In the genomic region with DNA sequence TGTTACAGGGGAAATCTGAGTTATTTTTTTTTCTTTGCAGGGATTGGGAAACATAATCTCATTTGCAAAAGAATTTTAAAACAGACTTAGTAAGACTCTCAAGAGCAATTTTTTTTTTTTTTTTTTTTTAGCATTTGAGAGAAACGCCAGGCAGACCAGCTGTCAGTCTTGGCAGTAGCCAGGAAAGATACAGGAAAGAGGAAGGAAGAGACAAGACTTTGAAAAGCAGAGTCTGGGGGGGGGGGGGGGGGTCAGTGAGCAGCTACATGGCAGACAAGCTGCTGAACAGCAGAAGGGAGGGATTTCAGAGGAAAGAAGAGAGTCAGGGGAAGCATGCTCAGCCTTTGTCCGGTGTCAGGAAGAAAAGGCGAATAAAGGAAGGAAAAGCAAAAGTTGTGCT, we compare ENCODE assay signal across 14 mouse cellular contexts.
DNase-seq lines count a peak whose midpoint lies in the region; ATAC-seq and TF ChIP-seq lines count a peak whose summit lies in the region.
"Had no signal": no experiment of that assay in that cellular context is flagged by ENCODE, and none has a peak within 500 bp of the region (broad histone marks: within the 10 kb centered on the region; RNA-seq: fewer than 3 reads in every experiment).

No protein-coding gene starts in this region.

- 29% methylated on average over 3 of the region's 3 CpGs for WGBS in forebrain, embryonic 15.5 days
- 34% methylated on average over 3 of the region's 3 CpGs for whole genome bisulfite sequencing in forebrain, embryonic 11.5 days
- 19% methylated on average over 3 of the region's 3 CpGs for WGBS in lung, embryonic 16.5 days

- H3K4me2 ChIP-seq in forebrain, embryonic 15.5 days (replicated peaks), result no peak overlapping the region
- no peak overlapping the region for H3K4me2 ChIP-seq in forebrain, embryonic 11.5 days (ENCODE audit: low read depth, low read length, severe bottlenecking)
- H3K4me2 ChIP-seq in lung, embryonic 16.5 days (ENCODE audit: low read depth, low read length), result peak overlapping the region; percentile 8; the same call in 1 of the 2 replicates
- H3K4me2 ChIP-seq: midbrain, embryonic 15.5 days had no signal

- H3K27ac ChIP-seq in forebrain, embryonic 15.5 days (replicated peaks), result peak overlapping the region; percentile 56; the same call in 1 of the 2 replicates
- H3K27ac ChIP-seq in forebrain, embryonic 11.5 days (ENCODE audit: low read depth, low read length), result no peak overlapping the region
- H3K27ac ChIP-seq in lung, embryonic 16.5 days (ENCODE audit: low read length), result no peak overlapping the region; the same call in 1 of the 2 replicates
- H3K27ac ChIP-seq in gastrocnemius, adult 2 months, result no peak overlapping the region
- H3K27ac ChIP-seq: hindbrain, postnatal 0 days; kidney, postnatal 0 days; midbrain, embryonic 15.5 days had no signal

- no peak for TF ChIP-seq CTCF in gastrocnemius, adult 2 months (IDR thresholded peaks at IDR 0.05)

- no peak overlapping the region for H3K4me3 ChIP-seq in forebrain, embryonic 15.5 days
- no peak overlapping the region for H3K4me3 ChIP-seq in forebrain, embryonic 11.5 days (ENCODE audit: low read depth, low read length)
- no peak overlapping the region for H3K4me3 ChIP-seq in lung, embryonic 16.5 days (ENCODE audit: low read length)
- no peak overlapping the region for H3K4me3 ChIP-seq in gastrocnemius, adult 2 months
- H3K4me3 ChIP-seq: midbrain, embryonic 15.5 days had no signal

- H3K36me3 ChIP-seq in forebrain, embryonic 15.5 days, result no peaks in the 10 kb centered on the region
- H3K36me3 ChIP-seq in forebrain, embryonic 11.5 days (ENCODE audit: control insufficient read depth, insufficient read depth, low read length), result no peaks in the 10 kb centered on the region
- H3K36me3 ChIP-seq in lung, embryonic 16.5 days (ENCODE audit: control insufficient read depth, insufficient read depth, low read length), result no peaks in the 10 kb centered on the region
- H3K36me3 ChIP-seq: midbrain, embryonic 15.5 days had no signal

- peaks cover 6% of the 10 kb centered on the region; the same call in 1 of the 2 replicates for H3K4me1 ChIP-seq in forebrain, embryonic 15.5 days
- H3K4me1 ChIP-seq in forebrain, embryonic 11.5 days (replicated peaks; ENCODE audit: control insufficient read depth, insufficient read depth, low read length), result no peaks in the 10 kb centered on the region
- H3K4me1 ChIP-seq in lung, embryonic 16.5 days (replicated peaks; ENCODE audit: control insufficient read depth, insufficient read depth, low read length), result peaks cover 3% of the 10 kb centered on the region; the same call in 1 of the 2 replicates

- no peaks in the 10 kb centered on the region for H3K27me3 ChIP-seq in forebrain, embryonic 15.5 days
- H3K27me3 ChIP-seq in forebrain, embryonic 11.5 days (ENCODE audit: control insufficient read depth, insufficient read depth, low read length), result no peaks in the 10 kb centered on the region
- H3K27me3 ChIP-seq in lung, embryonic 16.5 days (ENCODE audit: control insufficient read depth, insufficient read depth, low read depth, low read length), result no peaks in the 10 kb centered on the region
- H3K27me3 ChIP-seq: midbrain, embryonic 15.5 days had no signal

- peak; percentile 57; the same call in 1 of the 2 replicates for ATAC-seq in forebrain, embryonic 15.5 days (replicated peaks)
- ATAC-seq in forebrain, embryonic 11.5 days (replicated peaks; ENCODE audit: low FRiP score), result no peak
- peak; percentile 38 for ATAC-seq in lung, embryonic 16.5 days (ENCODE audit: low read depth)
- ATAC-seq: hindbrain, postnatal 0 days; lung, postnatal 0 days; midbrain, embryonic 15.5 days had no signal

- H3K9me3 ChIP-seq in forebrain, embryonic 15.5 days, result no peaks in the 10 kb centered on the region
- H3K9me3 ChIP-seq in forebrain, embryonic 11.5 days (ENCODE audit: control insufficient read depth, low read length), result no peaks in the 10 kb centered on the region
- H3K9me3 ChIP-seq in lung, embryonic 16.5 days (ENCODE audit: control insufficient read depth, low read length), result no peaks in the 10 kb centered on the region
- H3K9me3 ChIP-seq: midbrain, embryonic 15.5 days had no signal

- H3K9ac ChIP-seq in forebrain, embryonic 15.5 days (replicated peaks), result no peak overlapping the region
- no peak overlapping the region for H3K9ac ChIP-seq in forebrain, embryonic 11.5 days (ENCODE audit: low read length)
- H3K9ac ChIP-seq in lung, embryonic 16.5 days (ENCODE audit: low read length), result no peak overlapping the region
- H3K9ac ChIP-seq: midbrain, embryonic 15.5 days had no signal

- DNase-seq in forebrain, embryonic 11.5 days (ENCODE audit: low spot score), result no peak
- DNase-seq in lung, postnatal 14 days, result no peak
- peak; percentile 25 to 38 for DNase-seq in heart, postnatal 14 days
- DNase-seq in yolk sac, embryonic 10.5 days (ENCODE audit: low spot score), result no peak
- DNase-seq in gastrocnemius, adult 2 months, result no peak
- DNase-seq in layer of hippocampus, postnatal 14 days (ENCODE audit: low spot score in 2 of 2), result no peak
- DNase-seq: right cerebral cortex, adult 18-20 months; thymus, postnatal 25 days had no signal

- intact Hi-C loops in heart, postnatal 14 days (cut with DNase I), result no loop called here
- intact Hi-C loops in gastrocnemius, adult 2 months (cut with DNase I), result no loop called here

Comparison
In these comparisons a context has a peak if more than half of its experiments do, and no peak if none do; other contexts are left out.
1. DNase-seq: peak in heart, postnatal 14 days (2 of 2); none in forebrain, embryonic 11.5 days (single experiment), lung, postnatal 14 days (single experiment), yolk sac, embryonic 10.5 days (single experiment), gastrocnemius, adult 2 months (single experiment) and layer of hippocampus, postnatal 14 days (0 of 2).